ENCODE assay signal across 16 mouse cellular contexts in the genomic region with DNA sequence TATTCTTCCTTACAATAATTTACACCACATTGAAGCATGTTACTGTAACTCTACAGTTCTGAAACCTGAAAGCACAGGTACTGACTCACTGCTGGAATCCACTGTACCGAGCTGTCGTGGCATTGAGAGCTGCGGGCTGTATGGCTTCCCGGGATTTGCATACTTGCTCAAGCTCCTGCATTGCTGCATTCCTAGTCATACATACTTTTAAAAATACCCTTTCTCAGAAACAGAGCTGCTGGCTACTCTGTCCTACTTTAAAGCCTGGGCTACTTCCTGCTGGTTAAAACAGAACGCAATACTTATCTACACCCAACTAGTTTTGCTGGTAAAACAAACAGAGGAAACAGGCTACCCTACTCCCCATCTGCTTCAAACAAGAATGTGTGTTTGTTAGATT. TPM values are rescaled to one million over a fixed set of nuclear protein-coding genes. Genes with fewer than 3 reads are reported as not detected.
"Had no signal": no experiment of that assay in that cellular context is flagged by ENCODE, and none has a peak within 500 bp of the region (broad histone marks: within the 10 kb centered on the region; RNA-seq: fewer than 3 reads in every experiment).

No protein-coding gene starts in this region.

- H3K27me3 ChIP-seq: kidney, embryonic 15.5 days; liver, embryonic 13.5 days; stomach, embryonic 15.5 days had no signal

- DNase-seq: kidney, adult 2 months; kidney, postnatal 10 days; kidney, postnatal 36 days; layer of hippocampus, postnatal 36 days; liver, embryonic 13.5 days; lung, adult 2 months; lung, postnatal 10 days; midbrain, embryonic 14.5 days; right cerebral cortex, postnatal 25 days; spleen, adult 18-20 months had no signal

- H3K4me3 ChIP-seq: kidney, embryonic 15.5 days; left cerebral cortex, adult 2 months; liver, embryonic 13.5 days; stomach, embryonic 15.5 days had no signal

- H3K27ac ChIP-seq: kidney, embryonic 15.5 days; liver, embryonic 13.5 days; macrophage; stomach, embryonic 15.5 days had no signal

- ATAC-seq: intestine, embryonic 16.5 days had no signal

- H3K9me3 ChIP-seq: kidney, embryonic 15.5 days; liver, embryonic 13.5 days; stomach, embryonic 15.5 days had no signal

- H3K36me3 ChIP-seq: stomach, embryonic 15.5 days had no signal

- H3K9ac ChIP-seq: kidney, embryonic 15.5 days; liver, embryonic 13.5 days; stomach, embryonic 15.5 days had no signal

- H3K4me2 ChIP-seq: kidney, embryonic 15.5 days; liver, embryonic 13.5 days; midbrain, embryonic 11.5 days; stomach, embryonic 15.5 days had no signal

- H3K4me1 ChIP-seq: kidney, embryonic 15.5 days; stomach, embryonic 15.5 days had no signal

RNA-seq across cellular contexts. Expression of a gene that starts 46.9 kb away (rescaled TPM):
- polyA plus RNA-seq: macrophage had no signal
